Mouse (Mus musculus) common myeloid progenitor, adult 5-6 weeks (primary cell): ENCODE data around the gene Gtf2f2. TPM values are rescaled to one million over a fixed set of nuclear protein-coding genes. Genes with fewer than 3 reads are reported as not detected.
"Not testable (repeated sequence)": the region's sequence is repeated elsewhere in the genome, so short reads cannot be mapped to it uniquely, and the experiment has no call there.

Experiments
- ATAC-seq: replicated peaks from 2 replicates; pipeline ENCODE4 v1.8.0; 2016; ENCODE audit warnings: low read depth, mild to moderate bottlenecking, moderate TSS enrichment, inconsistent platforms; ENCODE audit not compliant: poor library complexity, severe bottlenecking
- total RNA-seq: library from RNA; stranded (forward); fragments of 200-1000, 187-1606 nt; gene quantifications from 2 replicates; pipeline ENCODE4 v1.2.3, GENCODE M21; 2017

The Gtf2f2 gene
- total RNA-seq, 1 experiment from 2014 or later, result 73.9 TPM

DNA sequence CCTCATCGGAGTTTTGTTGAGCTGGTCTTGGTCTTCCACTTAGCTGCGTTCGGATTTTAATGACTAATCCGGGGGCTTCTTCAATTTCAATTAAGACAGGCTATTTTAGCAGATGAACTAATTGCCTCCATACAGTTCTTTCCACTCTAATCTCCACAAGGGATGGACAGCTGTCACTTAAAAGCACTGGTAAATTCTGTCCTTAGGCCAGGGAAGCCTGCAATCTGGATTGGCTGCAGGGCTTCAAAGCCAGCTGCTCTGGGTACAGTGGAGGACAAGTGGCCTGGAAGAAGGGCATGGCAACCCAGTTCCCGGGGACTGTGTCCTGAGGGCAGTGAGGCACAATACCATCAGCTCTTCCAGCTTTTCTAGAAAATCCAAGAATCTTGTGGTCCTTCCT is 139.6 kb downstream of the Gtf2f2 start:
- no peak for ATAC-seq

DNA sequence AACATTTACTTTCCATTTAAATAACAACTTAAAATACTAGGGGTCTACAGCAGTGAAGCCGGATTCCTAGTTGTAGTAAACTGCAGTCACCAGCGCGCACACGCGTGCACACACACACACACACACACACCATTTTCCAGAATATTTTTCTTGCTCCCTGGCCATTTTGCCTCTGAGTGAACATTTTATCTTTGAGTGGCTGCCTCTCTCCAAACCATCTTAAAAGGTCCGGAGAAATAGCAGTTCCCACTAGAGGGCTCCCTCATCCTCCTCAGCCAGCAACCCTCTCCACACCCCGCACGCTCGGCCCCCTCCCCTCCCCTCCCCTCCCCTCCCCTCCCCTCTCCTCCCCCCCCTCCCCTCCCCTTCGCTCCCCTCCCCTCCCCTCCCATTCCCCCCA is 140.0 kb downstream of the Gtf2f2 start:
- peak; percentile 70 for ATAC-seq

- no peak for ATAC-seq
Observed at GRCm38 (mm10) chr14:75869769-75870363, 140.8 kb downstream of the Gtf2f2 start.

DNA sequence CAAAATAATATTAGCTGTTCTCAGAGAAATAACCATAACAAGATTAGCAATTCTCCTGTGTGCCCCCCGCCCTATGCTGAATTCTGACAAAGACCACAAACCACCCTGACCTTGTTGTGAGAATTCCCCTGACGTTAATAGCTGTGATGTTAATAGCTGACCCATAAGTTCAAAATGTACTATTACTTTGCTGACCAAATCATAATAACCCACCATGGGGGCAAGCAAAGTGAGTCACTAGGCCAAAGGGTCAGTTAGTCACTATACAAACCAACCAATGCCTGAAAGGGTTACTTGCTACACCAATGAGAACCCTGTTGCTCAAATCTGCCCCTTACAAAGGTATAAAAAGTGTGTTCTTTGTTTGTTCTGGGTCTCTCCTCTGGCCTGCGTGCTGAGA is 142.6 kb downstream of the Gtf2f2 start:
- not testable (repeated sequence) for ATAC-seq

- no peak for ATAC-seq
Observed at GRCm38 (mm10) chr14:75866706-75867333, 143.8 kb downstream of the Gtf2f2 start.

GRCm38 (mm10) chr14:75863549-75864409 is 146.9 kb downstream of the Gtf2f2 start:
- ATAC-seq, result peak; percentile 60

GRCm38 (mm10) chr14:75862701-75863100 is 148.0 kb downstream of the Gtf2f2 start:
- no peak for ATAC-seq

- ATAC-seq, result no peak
Observed at GRCm38 (mm10) chr14:75859619-75860018, 151.0 kb downstream of the Gtf2f2 start.

GRCm38 (mm10) chr14:75858181-75858580 is 152.5 kb downstream of the Gtf2f2 start:
- no peak for ATAC-seq

GRCm38 (mm10) chr14:75855263-75855992 is 155.2 kb downstream of the Gtf2f2 start:
- no peak for ATAC-seq

GRCm38 (mm10) chr14:75852016-75852415 is 158.6 kb downstream of the Gtf2f2 start:
- no peak; the same call in 1 of the 2 replicates for ATAC-seq

- ATAC-seq, result no peak
Observed at GRCm38 (mm10) chr14:75850819-75851218, 159.8 kb downstream of the Gtf2f2 start.

- ATAC-seq, result no peak
Observed at GRCm38 (mm10) chr14:75849842-75850568, 160.7 kb downstream of the Gtf2f2 start.

- no peak for ATAC-seq
Observed at GRCm38 (mm10) chr14:75849236-75849635, 161.4 kb downstream of the Gtf2f2 start.

DNA sequence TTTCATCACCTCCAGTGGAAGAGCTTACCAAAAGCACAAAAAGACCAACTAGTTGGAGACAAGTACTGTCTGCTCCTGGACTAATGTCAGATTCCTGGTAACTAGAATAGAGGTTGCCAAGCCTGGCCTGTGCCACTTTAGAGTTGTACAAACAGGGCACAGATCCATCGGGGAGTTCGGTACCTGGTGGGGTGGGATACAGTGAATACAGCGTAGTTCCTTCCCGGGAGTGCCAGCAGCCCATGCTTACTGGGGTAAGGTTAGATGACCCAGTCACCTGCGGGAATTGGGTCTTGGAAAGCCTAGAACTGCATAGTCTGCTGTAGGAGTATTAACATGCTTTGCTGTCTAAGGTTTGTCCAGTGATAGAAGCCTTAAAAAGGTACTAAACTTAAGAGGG is 162.2 kb downstream of the Gtf2f2 start:
- no peak for ATAC-seq

- no peak for ATAC-seq
Observed at GRCm38 (mm10) chr14:75847669-75848068, 163.0 kb downstream of the Gtf2f2 start.
